Mouse (Mus musculus): ENCODE results near the gene H2-M3. TPM values are rescaled to one million over a fixed set of nuclear protein-coding genes. Genes with fewer than 3 reads are reported as not detected.

The H2-M3 gene
- polyA plus RNA-seq (2015; fragmentation: Illumina TruSeq; extraction: RNeasy Lipid Tissue Mini Kit (QIAGEN cat#74804); ENCODE audit: insufficient read depth, low read depth, low replicate concordance): 5.1 TPM

DNA sequence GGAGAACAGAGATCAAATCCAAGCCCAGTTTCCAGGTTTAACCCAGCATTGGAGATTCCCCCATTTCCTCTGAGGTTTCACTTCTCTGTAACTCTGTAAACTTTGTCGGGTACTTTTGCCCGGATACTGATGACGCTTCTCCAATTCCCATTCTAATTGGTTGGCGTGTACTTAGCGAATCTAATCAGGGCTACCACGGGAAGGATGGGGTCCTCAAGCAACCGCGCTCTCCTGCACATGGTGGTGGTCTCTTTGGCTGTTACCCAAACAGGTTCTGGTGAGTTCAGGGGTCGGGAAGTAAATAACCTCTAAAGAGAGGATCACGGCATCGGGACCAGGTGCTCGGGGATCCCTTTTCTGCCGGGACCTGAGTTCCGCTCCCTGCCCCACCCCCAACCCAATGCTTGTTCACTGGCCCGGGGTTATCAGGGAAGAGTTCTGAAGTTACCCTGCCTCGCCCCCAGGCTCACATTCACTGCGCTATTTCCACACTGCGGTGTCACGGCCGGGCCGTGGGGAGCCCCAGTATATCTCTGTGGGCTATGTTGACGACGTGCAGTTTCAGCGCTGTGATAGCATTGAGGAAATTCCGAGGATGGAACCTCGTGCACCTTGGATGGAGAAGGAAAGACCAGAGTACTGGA is at the start of gene H2-M3:
TSS of gene H2-M3 (plus strand) at position 163 of the 644 bp plus-strand sequence.

DNA sequence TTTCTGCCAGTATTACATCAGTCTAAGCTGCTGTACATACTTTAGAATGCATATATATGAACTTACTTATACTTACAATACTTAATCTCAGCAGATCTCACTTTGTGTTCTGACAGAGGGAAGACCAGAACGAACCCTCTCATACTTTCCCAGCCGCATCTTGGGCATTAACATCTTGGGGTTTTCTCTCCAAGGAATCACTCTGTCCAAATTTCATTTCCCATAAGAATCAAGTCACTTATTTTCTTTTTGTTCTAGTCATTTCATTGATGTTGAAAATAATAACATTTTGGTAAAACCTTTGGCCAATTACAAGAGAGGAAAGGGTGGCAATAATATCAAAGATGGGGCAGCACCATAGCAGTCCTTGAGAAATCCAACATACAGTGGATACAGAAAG is 32.8 kb upstream of the H2-M3 start, which contains the start of gene Olfr97:
TSS of gene Olfr97 (minus strand) at position 101 of the 400 bp plus-strand sequence.

DNA sequence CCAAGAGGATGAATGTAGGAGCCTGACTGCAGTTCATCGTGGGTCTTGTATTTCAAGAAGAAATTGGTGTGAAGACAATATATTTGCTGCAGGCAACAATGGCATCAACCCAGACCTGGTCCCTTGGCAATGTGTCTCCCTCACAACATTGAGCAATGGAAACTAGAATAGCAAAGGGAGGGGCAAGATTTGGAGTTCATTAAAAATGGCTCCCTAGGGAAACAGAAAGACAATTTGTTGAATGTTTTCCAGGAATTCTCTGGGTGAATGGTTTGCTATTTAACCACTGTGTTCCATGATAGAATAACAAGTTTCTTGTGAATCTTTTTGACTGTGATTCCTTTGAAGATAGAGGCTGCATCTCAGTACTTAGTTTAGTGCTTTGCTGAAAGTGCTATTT is 6.4 kb upstream of the H2-M3 start, which contains the start of gene Olfr98:
TSS of gene Olfr98 (minus strand) at position 124 of the 400 bp plus-strand sequence.

DNA sequence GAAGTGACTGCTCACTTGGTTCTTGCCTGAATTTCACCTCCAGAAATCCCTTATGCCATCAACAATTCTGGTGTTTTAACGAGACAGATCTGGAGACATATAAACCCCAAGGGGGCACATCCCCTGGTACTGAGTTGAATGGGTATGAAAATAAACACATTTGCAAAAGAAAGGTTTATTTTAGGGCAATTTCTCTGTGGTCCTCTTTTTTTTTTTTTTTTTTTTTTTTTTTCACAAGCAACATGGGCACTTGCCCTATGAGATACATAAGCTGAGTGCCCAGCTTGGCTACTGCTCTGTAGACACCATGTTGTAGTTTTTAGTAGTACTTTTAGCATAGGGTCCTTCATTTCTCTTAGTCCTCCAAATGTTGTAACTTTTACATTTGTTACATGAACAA is 13.3 kb downstream of the H2-M3 start, which contains the start of gene Olfr99:
TSS of gene Olfr99 (minus strand) at position 101 of the 400 bp plus-strand sequence.

DNA sequence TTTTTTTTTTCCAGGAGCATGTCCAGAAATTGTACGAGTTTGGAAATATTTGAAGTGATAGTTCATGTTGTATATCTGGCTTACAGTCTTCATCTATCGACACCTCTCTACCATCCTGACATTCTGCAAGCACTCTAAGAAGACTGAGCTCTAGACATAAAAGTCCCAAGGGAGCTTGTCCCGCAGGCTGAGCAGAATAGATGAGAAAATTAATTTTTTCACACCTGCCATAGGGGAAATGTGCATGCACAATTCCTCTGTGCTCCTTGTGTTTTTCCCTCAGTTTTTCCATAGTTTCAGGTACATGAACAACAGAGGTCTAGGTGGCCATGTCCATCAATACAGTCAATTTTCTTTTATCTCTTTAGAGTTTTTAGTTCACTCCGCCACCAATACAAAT is 34.2 kb downstream of the H2-M3 start, which contains the start of gene Olfr101:
TSS of gene Olfr101 (minus strand) at position 101 of the 400 bp plus-strand sequence.

DNA sequence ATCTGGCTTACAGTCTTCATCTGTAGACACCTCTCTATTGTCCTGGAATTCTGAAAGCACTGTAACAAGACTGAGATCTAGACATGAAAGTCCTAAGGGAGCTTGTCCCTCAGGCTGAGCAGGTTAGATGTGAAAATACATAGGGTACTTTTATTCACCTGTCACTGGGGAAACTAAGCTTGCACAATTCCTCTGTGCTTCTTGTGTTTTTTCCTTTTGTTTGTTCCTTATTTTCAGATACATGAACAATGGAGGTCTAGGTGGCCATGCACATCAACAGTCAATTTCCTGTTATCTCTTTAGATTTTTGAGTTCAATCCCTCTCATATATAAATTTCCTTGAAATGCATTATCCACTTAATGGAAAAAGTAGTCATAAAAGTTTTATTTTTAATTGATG is 46.9 kb downstream of the H2-M3 start, which contains the start of gene Olfr102:
TSS of gene Olfr102 (minus strand) at position 101 of the 400 bp plus-strand sequence.

Other genes starting within 250 kb of the H2-M3 start
- gene Mog, start 246.8 kb upstream of the H2-M3 start, polyA plus RNA-seq (2015; fragmentation: Illumina TruSeq; extraction: RNeasy Lipid Tissue Mini Kit (QIAGEN cat#74804); ENCODE audit: insufficient read depth, low read depth, low replicate concordance): not detected
- gene Gabbr1, start 224.3 kb upstream of the H2-M3 start, polyA plus RNA-seq (2015; fragmentation: Illumina TruSeq; extraction: RNeasy Lipid Tissue Mini Kit (QIAGEN cat#74804); ENCODE audit: insufficient read depth, low read depth, low replicate concordance): 12.4 TPM
- not detected for gene Olfr90, start 181.7 kb upstream of the H2-M3 start, polyA plus RNA-seq (2015; fragmentation: Illumina TruSeq; extraction: RNeasy Lipid Tissue Mini Kit (QIAGEN cat#74804); ENCODE audit: insufficient read depth, low read depth, low replicate concordance)
- gene Olfr91, start 171.9 kb upstream of the H2-M3 start, polyA plus RNA-seq (2015; fragmentation: Illumina TruSeq; extraction: RNeasy Lipid Tissue Mini Kit (QIAGEN cat#74804); ENCODE audit: insufficient read depth, low read depth, low replicate concordance): not detected
- gene Olfr92, start 150.1 kb upstream of the H2-M3 start, polyA plus RNA-seq (2015; fragmentation: Illumina TruSeq; extraction: RNeasy Lipid Tissue Mini Kit (QIAGEN cat#74804); ENCODE audit: insufficient read depth, low read depth, low replicate concordance): not detected
- gene Olfr93, start 108.7 kb upstream of the H2-M3 start, polyA plus RNA-seq (2015; fragmentation: Illumina TruSeq; extraction: RNeasy Lipid Tissue Mini Kit (QIAGEN cat#74804); ENCODE audit: insufficient read depth, low read depth, low replicate concordance): not detected
- not detected for gene Ubd, start 76.3 kb upstream of the H2-M3 start, polyA plus RNA-seq (2015; fragmentation: Illumina TruSeq; extraction: RNeasy Lipid Tissue Mini Kit (QIAGEN cat#74804); ENCODE audit: insufficient read depth, low read depth, low replicate concordance)
- gene Olfr94, start 69.2 kb upstream of the H2-M3 start, polyA plus RNA-seq (2015; fragmentation: Illumina TruSeq; extraction: RNeasy Lipid Tissue Mini Kit (QIAGEN cat#74804); ENCODE audit: insufficient read depth, low read depth, low replicate concordance): not detected
- not detected for gene Olfr95, start 57.1 kb upstream of the H2-M3 start, polyA plus RNA-seq (2015; fragmentation: Illumina TruSeq; extraction: RNeasy Lipid Tissue Mini Kit (QIAGEN cat#74804); ENCODE audit: insufficient read depth, low read depth, low replicate concordance)
- not detected for gene Olfr96, start 50.1 kb upstream of the H2-M3 start, polyA plus RNA-seq (2015; fragmentation: Illumina TruSeq; extraction: RNeasy Lipid Tissue Mini Kit (QIAGEN cat#74804); ENCODE audit: insufficient read depth, low read depth, low replicate concordance)
- gene Olfr97, start 32.9 kb upstream of the H2-M3 start, polyA plus RNA-seq (2015; fragmentation: Illumina TruSeq; extraction: RNeasy Lipid Tissue Mini Kit (QIAGEN cat#74804); ENCODE audit: insufficient read depth, low read depth, low replicate concordance): not detected
- not detected for gene Olfr98, start 6.5 kb upstream of the H2-M3 start, polyA plus RNA-seq (2015; fragmentation: Illumina TruSeq; extraction: RNeasy Lipid Tissue Mini Kit (QIAGEN cat#74804); ENCODE audit: insufficient read depth, low read depth, low replicate concordance)
- gene Olfr99, start 13.2 kb downstream of the H2-M3 start, polyA plus RNA-seq (2015; fragmentation: Illumina TruSeq; extraction: RNeasy Lipid Tissue Mini Kit (QIAGEN cat#74804); ENCODE audit: insufficient read depth, low read depth, low replicate concordance): not detected
- gene Olfr101, start 34.1 kb downstream of the H2-M3 start, polyA plus RNA-seq (2015; fragmentation: Illumina TruSeq; extraction: RNeasy Lipid Tissue Mini Kit (QIAGEN cat#74804); ENCODE audit: insufficient read depth, low read depth, low replicate concordance): not detected
- gene Olfr102, start 46.8 kb downstream of the H2-M3 start, polyA plus RNA-seq (2015; fragmentation: Illumina TruSeq; extraction: RNeasy Lipid Tissue Mini Kit (QIAGEN cat#74804); ENCODE audit: insufficient read depth, low read depth, low replicate concordance): not detected
- not detected for gene Olfr103, start 69.5 kb downstream of the H2-M3 start, polyA plus RNA-seq (2015; fragmentation: Illumina TruSeq; extraction: RNeasy Lipid Tissue Mini Kit (QIAGEN cat#74804); ENCODE audit: insufficient read depth, low read depth, low replicate concordance)
- not detected for gene Olfr104-ps, start 89.4 kb downstream of the H2-M3 start, polyA plus RNA-seq (2015; fragmentation: Illumina TruSeq; extraction: RNeasy Lipid Tissue Mini Kit (QIAGEN cat#74804); ENCODE audit: insufficient read depth, low read depth, low replicate concordance)
- not detected for gene Olfr105-ps, start 108.8 kb downstream of the H2-M3 start, polyA plus RNA-seq (2015; fragmentation: Illumina TruSeq; extraction: RNeasy Lipid Tissue Mini Kit (QIAGEN cat#74804); ENCODE audit: insufficient read depth, low read depth, low replicate concordance)
- gene Olfr106-ps, start 120.2 kb downstream of the H2-M3 start, polyA plus RNA-seq (2015; fragmentation: Illumina TruSeq; extraction: RNeasy Lipid Tissue Mini Kit (QIAGEN cat#74804); ENCODE audit: insufficient read depth, low read depth, low replicate concordance): not detected
- gene Olfr107, start 129.0 kb downstream of the H2-M3 start, polyA plus RNA-seq (2015; fragmentation: Illumina TruSeq; extraction: RNeasy Lipid Tissue Mini Kit (QIAGEN cat#74804); ENCODE audit: insufficient read depth, low read depth, low replicate concordance): not detected
- gene Olfr108, start 175.3 kb downstream of the H2-M3 start, polyA plus RNA-seq (2015; fragmentation: Illumina TruSeq; extraction: RNeasy Lipid Tissue Mini Kit (QIAGEN cat#74804); ENCODE audit: insufficient read depth, low read depth, low replicate concordance): not detected
- not detected for gene Olfr109, start 188.7 kb downstream of the H2-M3 start, polyA plus RNA-seq (2015; fragmentation: Illumina TruSeq; extraction: RNeasy Lipid Tissue Mini Kit (QIAGEN cat#74804); ENCODE audit: insufficient read depth, low read depth, low replicate concordance)
- gene H2-M2, start 213.3 kb downstream of the H2-M3 start, polyA plus RNA-seq (2015; fragmentation: Illumina TruSeq; extraction: RNeasy Lipid Tissue Mini Kit (QIAGEN cat#74804); ENCODE audit: insufficient read depth, low read depth, low replicate concordance): not detected
- gene Olfr110, start 222.2 kb downstream of the H2-M3 start, polyA plus RNA-seq (2015; fragmentation: Illumina TruSeq; extraction: RNeasy Lipid Tissue Mini Kit (QIAGEN cat#74804); ENCODE audit: insufficient read depth, low read depth, low replicate concordance): not detected
- not detected for gene Olfr111, start 237.8 kb downstream of the H2-M3 start, polyA plus RNA-seq (2015; fragmentation: Illumina TruSeq; extraction: RNeasy Lipid Tissue Mini Kit (QIAGEN cat#74804); ENCODE audit: insufficient read depth, low read depth, low replicate concordance)

All from pancreas, adult 10 weeks (tissue).